Mouse (Mus musculus): ENCODE measurements around the gene Slc22a21.
"Not testable (repeated sequence)": the region's sequence is repeated elsewhere in the genome, so short reads cannot be mapped to it uniquely, and the experiment has no call there.

GRCm38 (mm10) chr11:53979456-53979787 lies 710 bp downstream of the Slc22a21 start:
- TF ChIP-seq CTCF (conservative IDR thresholded peaks at IDR 0.05; ENCODE audit: low read length); NANOG (IDR thresholded peaks at IDR 0.05; ENCODE audit: borderline replicate concordance, low read length); POU5F1 (IDR thresholded peaks at IDR 0.05; ENCODE audit: borderline replicate concordance, low read length): not testable (repeated sequence)
